Mouse (Mus musculus): ENCODE measurements around the gene Snx25. TPM values are rescaled to one million over a fixed set of nuclear protein-coding genes. Genes with fewer than 3 reads are reported as not detected.
A peak's percentile ranks its signal among the peaks of the same experiment; 100 is the strongest.

Snx25 gene
- polyA plus RNA-seq, 2 experiments: 10.5 to 13.8 TPM

DNA sequence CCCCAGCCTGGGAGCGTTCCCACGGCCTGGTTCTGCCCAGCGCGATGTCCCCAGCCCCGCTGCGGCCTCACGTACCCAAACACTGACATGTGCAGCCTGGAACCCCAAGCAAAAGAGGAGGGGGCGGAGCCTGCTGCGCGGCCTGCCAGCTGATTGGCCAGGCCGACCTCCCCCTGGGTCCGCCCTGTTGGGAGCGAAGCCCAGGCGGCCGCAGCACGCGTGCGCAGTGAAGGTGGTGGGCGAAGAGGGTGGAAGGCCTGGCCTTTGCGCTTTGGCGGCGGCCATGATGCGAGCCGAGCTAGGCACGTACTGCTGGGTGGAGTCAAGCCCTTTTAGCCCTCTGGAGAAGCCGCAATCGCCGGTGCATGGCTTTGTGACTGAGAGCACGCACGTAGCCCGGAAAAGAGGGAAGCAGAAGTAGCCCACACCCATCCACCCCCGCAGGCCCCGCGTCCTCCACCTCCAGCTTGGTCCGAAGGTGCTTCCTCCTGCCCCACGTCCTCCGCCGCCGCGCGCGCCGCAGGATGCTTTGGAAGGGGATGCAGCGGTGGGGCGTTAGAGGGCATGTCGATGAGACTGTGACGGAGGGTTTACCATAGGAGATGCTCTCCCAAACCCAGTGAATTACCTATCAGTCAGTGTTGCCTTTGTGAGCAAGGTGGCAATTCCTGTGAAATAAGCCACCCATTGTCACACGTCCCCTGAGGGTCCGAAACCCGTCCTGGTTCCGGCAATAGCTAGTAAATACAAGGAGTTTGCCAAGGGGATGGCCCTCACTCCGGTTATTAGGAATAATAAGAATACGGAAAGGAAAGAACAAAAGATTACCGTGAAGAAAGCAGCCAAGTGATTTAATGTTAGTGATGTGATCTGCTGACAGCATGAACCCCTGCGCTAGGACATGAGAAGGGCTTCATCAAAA is 151.9 kb downstream of the Snx25 start:
- Histone ChIP-seq H3K4me2 (replicated peaks; ENCODE audit: low read depth, low read length, severe bottlenecking) (peak overlapping the region; percentile 73), H3K36me3 (ENCODE audit: control insufficient read depth, insufficient read depth, low read length) (peaks cover 25% of the 10 kb centered on the region), H3K27ac (replicated peaks; ENCODE audit: low read depth, low read length) (peak overlapping the region; percentile 91), H3K9ac (ENCODE audit: low read depth, low read length, severe bottlenecking) (peak overlapping the region; percentile 73), H3K4me1 (ENCODE audit: control insufficient read depth, insufficient read depth, low read length) (peaks cover 3% of the 10 kb centered on the region; the same call in 1 of the 2 replicates), H3K9me3 (ENCODE audit: control insufficient read depth, low read length) (no peaks in the 10 kb centered on the region), H3K4me3 (replicated peaks; ENCODE audit: low read length) (peak overlapping the region; percentile 54), H3K27me3 (ENCODE audit: control insufficient read depth, insufficient read depth, low read length) (no peaks in the 10 kb centered on the region)
- ATAC-seq (ENCODE audit: low FRiP score, low read depth) (peak; percentile 99), DNase-seq (ENCODE audit: low spot score) (peak; percentile 97)
- 6% methylated on average over 51 of the region's 55 CpGs for WGBS
- 0 out of 2 replicates have a peak, but pooled peaks have one; percentile 80 for TF ChIP-seq POLR2A (IDR thresholded peaks at IDR 0.05; ENCODE audit: borderline replicate concordance, extremely low read depth, insufficient read depth, insufficient read length)

DNA sequence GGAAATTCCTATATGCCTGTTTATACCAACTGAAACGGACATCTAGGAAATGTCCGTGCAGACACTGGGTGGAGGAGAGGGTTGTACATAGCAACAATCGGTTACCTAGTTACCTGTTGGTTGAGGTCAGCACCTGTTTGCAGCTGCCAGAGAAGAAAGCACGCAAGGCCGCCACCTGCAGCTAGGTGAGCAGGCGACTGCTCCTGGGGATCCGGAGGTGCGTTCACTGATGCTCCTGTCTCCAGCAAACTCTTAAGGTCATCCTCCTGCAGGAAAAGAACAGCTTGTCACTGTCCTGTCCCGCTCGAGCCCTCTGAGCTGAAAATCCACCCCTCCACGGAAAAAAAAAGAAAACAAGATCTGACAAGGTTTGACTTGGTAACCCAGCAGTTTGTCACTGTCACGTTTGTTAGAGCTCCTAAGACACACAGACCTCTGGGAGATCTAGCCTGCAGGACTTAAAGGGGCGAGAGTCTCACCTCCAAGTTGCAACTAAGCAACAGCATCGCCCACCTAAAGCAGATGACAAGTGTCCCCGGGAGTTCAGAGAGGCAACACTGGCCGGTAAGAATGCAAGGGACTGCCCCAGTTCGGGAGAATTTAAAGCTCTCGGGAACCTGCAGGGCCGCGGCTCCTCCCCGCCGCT is 152.7 kb downstream of the Snx25 start, which contains the start of gene Lrp2bp:
Gene Lrp2bp, plus strand, starts transcription at position 166 of the 646 bp plus-strand sequence.
- H3K27me3 ChIP-seq (ENCODE audit: control insufficient read depth, insufficient read depth, low read length): no peaks in the 10 kb centered on the region
- peaks cover 3% of the 10 kb centered on the region; the same call in 1 of the 2 replicates for H3K4me1 ChIP-seq (ENCODE audit: control insufficient read depth, insufficient read depth, low read length)
- no peak for TF ChIP-seq POLR2A (IDR thresholded peaks at IDR 0.05; ENCODE audit: borderline replicate concordance, extremely low read depth, insufficient read depth, insufficient read length)
- no peaks in the 10 kb centered on the region for H3K9me3 ChIP-seq (ENCODE audit: control insufficient read depth, low read length)
- H3K36me3 ChIP-seq (ENCODE audit: control insufficient read depth, insufficient read depth, low read length): peaks cover 30% of the 10 kb centered on the region
- peak within 1 kb of the TSS; percentile 91 for H3K27ac ChIP-seq (replicated peaks; ENCODE audit: low read depth, low read length)
- ATAC-seq (ENCODE audit: low FRiP score, low read depth): no peak; the same call in 1 of the 2 replicates
- H3K4me3 ChIP-seq (replicated peaks; ENCODE audit: low read length): peak within 1 kb of the TSS; percentile 54
- no peak for DNase-seq (ENCODE audit: low spot score)
- peak within 1 kb of the TSS; percentile 73 for H3K9ac ChIP-seq (ENCODE audit: low read depth, low read length, severe bottlenecking)
- H3K4me2 ChIP-seq (replicated peaks; ENCODE audit: low read depth, low read length, severe bottlenecking): peak within 1 kb of the TSS; percentile 73
- WGBS: 2% methylated on average over 22 of the region's 22 CpGs

DNA sequence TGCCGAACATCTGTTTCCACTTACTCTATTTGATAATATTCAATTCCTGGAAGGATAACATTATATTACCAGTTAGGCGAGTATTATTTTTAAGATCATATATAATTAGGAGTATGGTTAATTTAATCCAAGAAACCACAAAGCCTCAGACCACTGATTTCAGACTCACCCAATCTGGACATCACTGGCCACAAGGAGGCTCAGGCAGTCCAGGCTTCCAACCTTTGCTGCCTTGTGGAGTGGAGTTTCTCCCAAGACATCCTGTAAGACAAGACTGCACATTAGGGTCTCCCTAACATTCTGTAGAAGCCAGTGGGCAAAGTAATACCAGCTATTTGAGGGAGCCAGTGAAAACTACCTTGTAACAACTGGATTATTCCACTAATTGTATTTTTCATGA is 153.7 kb downstream of the Snx25 start:
- Histone ChIP-seq H3K36me3 (ENCODE audit: control insufficient read depth, insufficient read depth, low read length) (peaks cover 34% of the 10 kb centered on the region), H3K4me3 (replicated peaks; ENCODE audit: low read length) (no peak overlapping the region), H3K27ac (replicated peaks; ENCODE audit: low read depth, low read length) (no peak overlapping the region), H3K27me3 (ENCODE audit: control insufficient read depth, insufficient read depth, low read length) (no peaks in the 10 kb centered on the region), H3K4me1 (ENCODE audit: control insufficient read depth, insufficient read depth, low read length) (peaks cover 3% of the 10 kb centered on the region; the same call in 1 of the 2 replicates), H3K9ac (ENCODE audit: low read depth, low read length, severe bottlenecking) (no peak overlapping the region), H3K4me2 (replicated peaks; ENCODE audit: low read depth, low read length, severe bottlenecking) (no peak overlapping the region), H3K9me3 (ENCODE audit: control insufficient read depth, low read length) (no peaks in the 10 kb centered on the region)
- no peak for DNase-seq (ENCODE audit: low spot score)
- WGBS: 70% methylated on average over 2 of the region's 2 CpGs
- no peak for TF ChIP-seq POLR2A (IDR thresholded peaks at IDR 0.05; ENCODE audit: borderline replicate concordance, extremely low read depth, insufficient read depth, insufficient read length)
- no peak for ATAC-seq (ENCODE audit: low FRiP score, low read depth)

DNA sequence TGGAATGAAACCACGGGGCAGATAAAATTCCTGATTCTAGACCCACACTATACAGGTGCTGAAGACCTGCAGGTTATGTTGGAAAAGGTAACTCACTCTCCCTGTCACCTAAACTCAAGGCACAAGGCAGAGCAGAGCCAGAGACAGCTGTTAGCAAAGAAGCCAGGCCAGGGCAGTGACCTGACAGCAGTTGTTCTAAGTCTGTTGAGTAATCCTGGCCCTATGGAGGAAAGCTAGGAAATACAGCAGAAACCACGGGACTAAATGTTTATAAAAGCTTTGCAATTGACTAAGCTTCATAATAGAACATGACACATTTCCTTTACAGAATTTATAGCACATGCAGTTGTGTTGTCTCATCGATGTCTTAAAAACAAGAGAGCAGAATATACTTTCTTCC is 156.4 kb downstream of the Snx25 start:
- no peak for ATAC-seq (ENCODE audit: low FRiP score, low read depth)
- H3K9ac ChIP-seq (ENCODE audit: low read depth, low read length, severe bottlenecking): no peak overlapping the region

DNA sequence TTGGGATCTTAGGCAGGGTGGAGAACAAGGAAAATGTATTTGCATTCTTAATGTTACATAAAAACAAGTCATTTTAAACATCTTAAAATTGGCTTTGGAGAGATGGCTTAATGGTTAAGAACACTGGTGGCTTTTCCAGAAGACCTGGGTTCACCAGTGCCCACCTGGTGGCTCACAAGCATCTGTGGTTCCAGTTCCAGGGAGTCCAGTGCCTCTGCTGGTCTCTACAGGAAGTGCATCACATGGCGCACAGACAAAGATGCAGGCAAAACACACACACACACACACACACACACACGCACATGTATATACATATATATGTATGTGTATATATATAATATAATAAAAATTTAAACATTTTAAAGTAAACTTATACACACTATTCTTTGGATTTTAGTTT is 157.8 kb downstream of the Snx25 start:
- TF ChIP-seq POLR2A (IDR thresholded peaks at IDR 0.05; ENCODE audit: borderline replicate concordance, extremely low read depth, insufficient read depth, insufficient read length): no peak
- no peak overlapping the region for H3K4me2 ChIP-seq (replicated peaks; ENCODE audit: low read depth, low read length, severe bottlenecking)
- no peaks in the 10 kb centered on the region for H3K9me3 ChIP-seq (ENCODE audit: control insufficient read depth, low read length)
- H3K9ac ChIP-seq (ENCODE audit: low read depth, low read length, severe bottlenecking): no peak overlapping the region
- H3K4me3 ChIP-seq (replicated peaks; ENCODE audit: low read length): no peak overlapping the region
- WGBS: 97% methylated on average over 2 of the region's 2 CpGs
- H3K27ac ChIP-seq (replicated peaks; ENCODE audit: low read depth, low read length): no peak overlapping the region
- H3K27me3 ChIP-seq (ENCODE audit: control insufficient read depth, insufficient read depth, low read length): no peaks in the 10 kb centered on the region
- no peaks in the 10 kb centered on the region for H3K4me1 ChIP-seq (ENCODE audit: control insufficient read depth, insufficient read depth, low read length)
- DNase-seq (ENCODE audit: low spot score): no peak
- ATAC-seq (ENCODE audit: low FRiP score, low read depth): no peak
- peaks cover 58% of the 10 kb centered on the region for H3K36me3 ChIP-seq (ENCODE audit: control insufficient read depth, insufficient read depth, low read length)

More for the DNA sequence above, 156.4 kb downstream of the Snx25 start:
- no peak for TF ChIP-seq POLR2A (IDR thresholded peaks at IDR 0.05; ENCODE audit: borderline replicate concordance, extremely low read depth, insufficient read depth, insufficient read length)
- H3K27me3 ChIP-seq (ENCODE audit: control insufficient read depth, insufficient read depth, low read length): no peaks in the 10 kb centered on the region
- H3K4me2 ChIP-seq (replicated peaks; ENCODE audit: low read depth, low read length, severe bottlenecking): no peak overlapping the region
- peaks cover 3% of the 10 kb centered on the region; the same call in 1 of the 2 replicates for H3K4me1 ChIP-seq (ENCODE audit: control insufficient read depth, insufficient read depth, low read length)
- H3K27ac ChIP-seq (replicated peaks; ENCODE audit: low read depth, low read length): no peak overlapping the region
- H3K4me3 ChIP-seq (replicated peaks; ENCODE audit: low read length): no peak overlapping the region
- WGBS: 92% methylated on average over 3 of the region's 3 CpGs
- no peak for DNase-seq (ENCODE audit: low spot score)
- no peaks in the 10 kb centered on the region for H3K9me3 ChIP-seq (ENCODE audit: control insufficient read depth, low read length)
- peaks cover 51% of the 10 kb centered on the region for H3K36me3 ChIP-seq (ENCODE audit: control insufficient read depth, insufficient read depth, low read length)
